In the genomic region with DNA sequence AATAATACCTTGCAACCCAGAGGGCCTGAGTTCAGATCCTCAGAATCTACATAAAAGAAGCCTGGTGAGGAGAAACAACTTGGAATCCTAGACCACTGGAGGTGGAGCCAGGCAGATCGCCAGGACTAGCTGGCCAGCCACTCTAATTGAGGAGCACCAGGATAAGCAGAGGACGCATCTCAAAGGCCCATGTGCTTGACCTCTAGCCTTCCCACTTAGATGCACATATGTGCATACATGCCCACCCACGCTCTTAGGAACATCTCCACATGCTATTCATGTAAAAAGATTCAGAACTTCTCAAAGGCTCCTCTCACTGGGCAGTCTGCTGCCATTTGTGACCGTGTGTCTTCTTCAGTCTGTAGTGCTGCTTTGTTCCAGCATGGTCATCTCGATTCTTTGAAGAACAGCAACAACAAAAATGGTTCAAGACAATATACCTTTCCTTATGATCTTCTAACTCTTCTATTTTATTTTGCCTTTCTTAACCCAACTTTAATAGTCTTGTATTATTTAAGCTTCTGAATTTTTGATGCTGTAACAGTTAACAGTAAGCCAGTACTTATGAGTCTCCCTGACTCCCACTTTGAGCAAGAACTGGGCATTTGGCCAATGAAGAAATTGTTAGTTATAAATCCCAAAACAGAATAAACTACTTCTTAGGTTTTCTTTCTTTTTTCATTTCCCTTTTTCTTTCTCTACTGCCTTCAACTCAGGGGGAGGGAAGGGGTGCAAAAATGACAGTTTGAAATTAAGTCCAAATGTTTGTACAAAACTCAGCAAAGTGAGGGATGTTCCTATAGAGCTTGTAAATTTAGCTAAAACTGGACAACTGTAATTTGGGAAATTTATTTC, we compare ENCODE assay signal across 14 mouse cellular contexts.
DNase-seq lines count a peak whose midpoint lies in the region; ATAC-seq and TF ChIP-seq lines count a peak whose summit lies in the region.
"Had no signal": no experiment of that assay in that cellular context is flagged by ENCODE, and none has a peak within 500 bp of the region (broad histone marks: within the 10 kb centered on the region; RNA-seq: fewer than 3 reads in every experiment).

No protein-coding gene starts in this region.

- H3K27me3 ChIP-seq in intestine, embryonic 14.5 days (replicated peaks; ENCODE audit: control insufficient read depth, insufficient read depth, low read length), result no peaks in the 10 kb centered on the region
- no peaks in the 10 kb centered on the region for H3K27me3 ChIP-seq in intestine, postnatal 0 days (replicated peaks; ENCODE audit: control insufficient read depth, insufficient read depth, low read length)
- no peaks in the 10 kb centered on the region for H3K27me3 ChIP-seq in limb, embryonic 13.5 days
- H3K27me3 ChIP-seq: neural tube, embryonic 12.5 days had no signal

- no peaks in the 10 kb centered on the region for H3K36me3 ChIP-seq in intestine, embryonic 14.5 days (ENCODE audit: control insufficient read depth, insufficient read depth, low read length)
- no peaks in the 10 kb centered on the region for H3K36me3 ChIP-seq in intestine, postnatal 0 days (ENCODE audit: control insufficient read depth, insufficient read depth)
- no peaks in the 10 kb centered on the region for H3K36me3 ChIP-seq in limb, embryonic 13.5 days
- H3K36me3 ChIP-seq: neural tube, embryonic 12.5 days had no signal

- peaks cover 4% of the 10 kb centered on the region; the same call in 1 of the 2 replicates for H3K4me1 ChIP-seq in intestine, embryonic 14.5 days (replicated peaks; ENCODE audit: control insufficient read depth, insufficient read depth, low read length)
- no peaks in the 10 kb centered on the region for H3K4me1 ChIP-seq in intestine, postnatal 0 days (replicated peaks; ENCODE audit: control insufficient read depth, insufficient read depth, low read length)
- peaks cover 20% of the 10 kb centered on the region for H3K4me1 ChIP-seq in limb, embryonic 13.5 days
- H3K4me1 ChIP-seq: neural tube, embryonic 12.5 days had no signal

- H3K9me3 ChIP-seq in intestine, embryonic 14.5 days (ENCODE audit: control insufficient read depth, low read length), result no peaks in the 10 kb centered on the region
- H3K9me3 ChIP-seq in intestine, postnatal 0 days (ENCODE audit: control insufficient read depth), result no peaks in the 10 kb centered on the region
- H3K9me3 ChIP-seq in limb, embryonic 13.5 days, result no peaks in the 10 kb centered on the region
- H3K9me3 ChIP-seq: neural tube, embryonic 12.5 days had no signal

- H3K9ac ChIP-seq in intestine, embryonic 14.5 days (ENCODE audit: low read length), result no peak overlapping the region
- no peak overlapping the region for H3K9ac ChIP-seq in intestine, postnatal 0 days (ENCODE audit: low read depth, low read length)
- no peak overlapping the region for H3K9ac ChIP-seq in limb, embryonic 13.5 days
- H3K9ac ChIP-seq: neural tube, embryonic 12.5 days had no signal

- no peak for TF ChIP-seq CTCF in intestine, postnatal 0 days (IDR thresholded peaks at IDR 0.05; ENCODE audit: low read depth)

- no peak overlapping the region for H3K4me3 ChIP-seq in intestine, embryonic 14.5 days (ENCODE audit: low read depth, low read length)
- no peak overlapping the region for H3K4me3 ChIP-seq in intestine, postnatal 0 days (ENCODE audit: low read depth, low read length)
- H3K4me3 ChIP-seq in limb, embryonic 13.5 days, result no peak overlapping the region
- H3K4me3 ChIP-seq: neural tube, embryonic 12.5 days had no signal

- peak; percentile 12 to 15 for DNase-seq in cerebellum, postnatal 10 days
- DNase-seq in cerebellum, adult 11-12 months, result no peak
- DNase-seq in intestine, embryonic 14.5 days (ENCODE audit: low spot score), result no peak
- DNase-seq in 3T3-L1 (ENCODE audit: low read depth, low spot score), result peak; percentile 39
- no peak for DNase-seq in layer of hippocampus, adult 18-20 months (ENCODE audit: low spot score in 2 of 2)
- DNase-seq: kidney, adult 2 months; lung, postnatal 10 days; right cerebral cortex, postnatal 4 days had no signal

- WGBS in intestine, embryonic 14.5 days, result 54% methylated on average over 5 of the region's 5 CpGs
- 63% methylated on average over 5 of the region's 5 CpGs for WGBS in intestine, postnatal 0 days
- WGBS in limb, embryonic 13.5 days, result 78% methylated on average over 5 of the region's 5 CpGs

- peak overlapping the region; percentile 73 for H3K27ac ChIP-seq in intestine, embryonic 14.5 days (ENCODE audit: low read depth)
- H3K27ac ChIP-seq in intestine, postnatal 0 days (ENCODE audit: low read depth, low read length), result no peak overlapping the region
- H3K27ac ChIP-seq in limb, embryonic 13.5 days, result peak overlapping the region; percentile 79
- H3K27ac ChIP-seq: neural tube, embryonic 12.5 days had no signal

- ATAC-seq in intestine, embryonic 14.5 days (replicated peaks; ENCODE audit: low FRiP score, low TSS enrichment, low read depth), result no peak
- no peak for ATAC-seq in intestine, postnatal 0 days
- peak; percentile 28; the same call in 1 of the 2 replicates for ATAC-seq in limb, embryonic 13.5 days (ENCODE audit: low FRiP score, low read depth)
- no peak for ATAC-seq in activated CD4-positive, CD25-positive, alpha-beta regulatory T cell, adult 4 months
- ATAC-seq: forebrain, embryonic 14.5 days had no signal

- no peak overlapping the region for H3K4me2 ChIP-seq in intestine, embryonic 14.5 days (ENCODE audit: low read length)
- no peak overlapping the region for H3K4me2 ChIP-seq in intestine, postnatal 0 days (replicated peaks; ENCODE audit: low read depth)
- H3K4me2 ChIP-seq in limb, embryonic 13.5 days (replicated peaks), result no peak overlapping the region
- H3K4me2 ChIP-seq: liver, embryonic 11.5 days; neural tube, embryonic 12.5 days had no signal

Comparison
In these comparisons a context has a peak if more than half of its experiments do, and no peak if none do; other contexts are left out.
1. DNase-seq: peak in cerebellum, postnatal 10 days (2 of 2) and 3T3-L1 (single experiment); none in cerebellum, adult 11-12 months (single experiment), intestine, embryonic 14.5 days (single experiment) and layer of hippocampus, adult 18-20 months (0 of 2).